Mouse (Mus musculus) bone marrow, adult 2 months (tissue): ENCODE data around the gene Arhgef19.

ENCODE experiments used
- CTCF ChIP-seq: fragments of 200-500 bp; IDR thresholded peaks from 2 replicates; pipeline ENCODE4 v1.5.1; 2011; ENCODE audit warnings: low read length, control low read depth; ENCODE audit not compliant: control insufficient read depth, insufficient read depth
- POLR2A ChIP-seq: fragments of 200-500 bp; IDR thresholded peaks from 2 replicates; pipeline ENCODE4 v1.6.1; 2011; ENCODE audit warnings: low read depth, mild to moderate bottlenecking, control low read depth, low read length, borderline replicate concordance; ENCODE audit not compliant: control insufficient read depth

DNA sequence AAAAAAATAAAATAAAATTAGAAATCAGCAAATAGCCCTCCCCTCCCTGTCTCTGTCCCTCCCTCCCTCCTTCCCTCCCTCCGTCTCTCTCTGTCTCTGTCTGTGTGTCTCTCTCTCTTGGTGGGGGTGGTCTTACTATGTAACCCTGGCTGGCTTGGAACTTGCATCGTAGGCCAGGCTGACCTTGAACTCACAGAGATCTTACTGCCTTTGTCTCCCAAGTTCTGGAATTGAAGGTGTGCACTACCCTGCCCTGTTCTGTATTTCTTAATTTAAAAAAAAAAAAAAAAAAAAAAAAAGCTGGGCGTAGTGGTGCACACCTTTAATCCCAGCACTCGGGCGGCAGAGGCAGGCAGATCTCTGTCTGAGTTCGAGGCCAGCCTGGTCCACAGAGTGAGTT is 40.5 kb downstream of the Arhgef19 start:
- TF ChIP-seq CTCF (no peak), POLR2A (no peak)
